In the genomic region with DNA sequence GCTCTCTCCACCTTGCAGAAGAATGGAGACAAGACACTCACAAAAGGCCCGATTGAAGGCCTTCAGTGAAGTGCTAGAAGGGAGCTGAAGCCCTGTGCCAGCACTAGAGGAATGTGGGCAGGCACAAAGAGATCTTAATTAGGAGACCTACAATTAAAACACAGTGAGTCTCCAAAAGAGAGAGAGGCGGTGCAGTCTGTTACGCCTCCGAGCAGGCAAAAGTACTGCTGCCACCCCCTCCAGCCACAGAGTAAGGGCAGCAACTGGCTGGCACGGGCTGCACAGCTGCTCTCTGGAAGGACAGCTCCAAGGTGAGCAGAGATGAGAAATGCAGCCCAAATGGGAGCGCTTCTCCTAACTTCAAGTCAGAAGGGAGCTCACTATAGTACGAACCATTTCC, we compare ENCODE assay signal across 8 mouse cellular contexts. TPM values are rescaled to one million over a fixed set of nuclear protein-coding genes. Genes with fewer than 3 reads are reported as not detected.
A peak's percentile ranks its signal among the peaks of the same experiment; 100 is the strongest.
DNase-seq lines count a peak whose midpoint lies in the region; ATAC-seq and TF ChIP-seq lines count a peak whose summit lies in the region.

No protein-coding gene starts in this region.

- TF ChIP-seq CTCF in heart, adult 2 months (IDR thresholded peaks at IDR 0.05) = no peak

- 0 out of 2 replicates have a peak, but pooled peaks have one; percentile 12 for TF ChIP-seq POLR2A in heart, adult 2 months (IDR thresholded peaks at IDR 0.05; ENCODE audit: insufficient read depth, low read depth, low read length)

- no peak overlapping the region for H3K4me3 ChIP-seq in heart, adult 2 months
- H3K4me3 ChIP-seq in heart, embryonic 11.5 days (ENCODE audit: low read depth, low read length) = no peak overlapping the region

- no peaks in the 10 kb centered on the region for H3K27me3 ChIP-seq in heart, adult 2 months (ENCODE audit: control insufficient read depth, insufficient read depth, low read length)
- H3K27me3 ChIP-seq in heart, embryonic 11.5 days (ENCODE audit: control insufficient read depth, insufficient read depth, low read length) = no peaks in the 10 kb centered on the region

- H3K79me2 ChIP-seq in heart, adult 2 months (replicated peaks; ENCODE audit: control insufficient read depth, insufficient read depth, low read length) = peaks cover 23% of the 10 kb centered on the region

- H3K4me1 ChIP-seq in heart, adult 2 months (ENCODE audit: control insufficient read depth, insufficient read depth, low read length) = peaks cover 26% of the 10 kb centered on the region
- peaks cover 59% of the 10 kb centered on the region for H3K4me1 ChIP-seq in heart, embryonic 11.5 days (ENCODE audit: control insufficient read depth, insufficient read depth, low read length)

- DNase-seq in heart, adult 2 months = peak; percentile 34 to 56
- DNase-seq in testis, postnatal 14 days (ENCODE audit: low spot score) = peak; percentile 18
- DNase-seq in testis, postnatal 10 days (ENCODE audit: low spot score) = no peak
- DNase-seq in heart, postnatal 4 days = peak; percentile 55
- peak; percentile 24 to 61 for DNase-seq in right cerebral cortex, postnatal 36 days (ENCODE audit: low spot score in 2 of 2)
- no peak for DNase-seq in urinary bladder, postnatal 25 days (ENCODE audit: low spot score)
- no peak for DNase-seq in embryo, embryonic 11 days

- H3K36me3 ChIP-seq in heart, adult 2 months (ENCODE audit: control insufficient read depth, insufficient read depth, low read length) = peaks cover 46% of the 10 kb centered on the region
- no peaks in the 10 kb centered on the region for H3K36me3 ChIP-seq in heart, embryonic 11.5 days (ENCODE audit: control insufficient read depth, insufficient read depth, low read length)

- intact Hi-C loops in heart, adult 2 months (cut with DNase I) = no loop called here

- peak overlapping the region; percentile 35 for H3K9ac ChIP-seq in heart, adult 2 months (ENCODE audit: low read depth, low read length)
- no peak overlapping the region for H3K9ac ChIP-seq in heart, embryonic 11.5 days (ENCODE audit: low read depth, low read length)

- TF ChIP-seq EP300 in heart, adult 2 months (IDR thresholded peaks at IDR 0.05; ENCODE audit: insufficient read depth, low read depth, low read length) = no peak

- no peak overlapping the region for H3K4me2 ChIP-seq in heart, embryonic 11.5 days

- WGBS in heart, adult 2 months = 52% methylated on average over 7 of the region's 7 CpGs
- 73% methylated on average over 7 of the region's 7 CpGs for WGBS in heart, embryonic 11.5 days (ENCODE audit: insufficient replicate concordance)

- no peak for ATAC-seq in heart, embryonic 11.5 days (replicated peaks; ENCODE audit: insufficient number of reproducible peaks, low FRiP score, low TSS enrichment)

- no peaks in the 10 kb centered on the region for H3K9me3 ChIP-seq in heart, embryonic 11.5 days (replicated peaks; ENCODE audit: control insufficient read depth, low read length)

- peak overlapping the region; percentile 59 for H3K27ac ChIP-seq in heart, adult 2 months
- H3K27ac ChIP-seq in heart, embryonic 11.5 days (ENCODE audit: low read depth, low read length) = no peak overlapping the region

RNA-seq across cellular contexts. Expression of a gene that starts 5.6 kb away (rescaled TPM):
- 10 to 100 TPM; 25.7 to 25.9 TPM for total RNA-seq in heart, adult 2 months (2021)
- 11.8 and 12.9 TPM in 2 replicates for polyA plus RNA-seq in heart, adult 2 months (2012; rRNA removed)
- polyA plus RNA-seq in heart, embryonic 11.5 days (2014; fragmentation: Nextera tagmentation; extraction: Ambion mirVana) = 7.3 and 13.9 TPM in 2 replicates
- total RNA-seq in heart, postnatal 4 days (2021) = 10 to 100 TPM; 22.9 to 23.5 TPM

RNA-seq across cellular contexts. Expression of a gene that starts 45.1 kb away (rescaled TPM):
- 1,000 to 10,000 TPM; 1,478 to 1,698 TPM for total RNA-seq in heart, adult 2 months (2021)
- 1,092 and 1,784 TPM in 2 replicates for polyA plus RNA-seq in heart, adult 2 months (2012; rRNA removed)
- 943 and 1,030 TPM in 2 replicates for polyA plus RNA-seq in heart, embryonic 11.5 days (2014; fragmentation: Nextera tagmentation; extraction: Ambion mirVana)
- total RNA-seq in heart, postnatal 4 days (2021) = 1,000 to 10,000 TPM; 1,050 to 1,223 TPM

Comparison
In these comparisons a context has a peak if more than half of its experiments do, and no peak if none do; other contexts are left out.
1. DNase-seq: peak in heart, adult 2 months (2 of 2), testis, postnatal 14 days (single experiment), heart, postnatal 4 days (single experiment) and right cerebral cortex, postnatal 36 days (2 of 2); none in testis, postnatal 10 days (single experiment), urinary bladder, postnatal 25 days (single experiment) and embryo, embryonic 11 days (single experiment).